Mouse (Mus musculus) intestine, embryonic 14.5 days (tissue): ENCODE results near the gene Pofut1. TPM values are rescaled to one million over a fixed set of nuclear protein-coding genes. Genes with fewer than 3 reads are reported as not detected.
A peak's percentile ranks its signal among the peaks of the same experiment; 100 is the strongest.

ENCODE experiments used
- ATAC-seq: fragments of 200-750 bp; cut with Nextera tagmentation; replicated peaks from 2 replicates; pipeline ENCODE4 v1.8.0; 2017; ENCODE audit warnings: low read depth, moderate number of reproducible peaks, moderate TSS enrichment, moderate library complexity; ENCODE audit not compliant: low FRiP score, low TSS enrichment
- DNase-seq: peaks from one replicate; pipeline ENCODE4 v3.0.0-alpha.2; 2018; ENCODE audit warnings: low spot score
- H3K27ac ChIP-seq: fragments of 300-500 bp; sonication (generic); 2 replicates; pipeline ENCODE4 v1.5.1; 2014; ENCODE audit warnings: low read depth, mild to moderate bottlenecking, control low read depth
- H3K27me3 ChIP-seq: fragments of 300-500 bp; sonication (generic); replicated peaks from 2 replicates; pipeline ENCODE4 v1.6.1; 2014; ENCODE audit warnings: low read length, control low read depth; ENCODE audit not compliant: control insufficient read depth, insufficient read depth
- H3K36me3 ChIP-seq: fragments of 300-500 bp; sonication (generic); 2 replicates; pipeline ENCODE4 v1.6.1; 2014; ENCODE audit warnings: low read length, control low read depth; ENCODE audit not compliant: control insufficient read depth, insufficient read depth
- H3K4me1 ChIP-seq: fragments of 300-500 bp; sonication (generic); replicated peaks from 2 replicates; pipeline ENCODE4 v1.6.1; 2014; ENCODE audit warnings: low read length, control low read depth, mixed read lengths; ENCODE audit not compliant: control insufficient read depth, insufficient read depth
- H3K4me2 ChIP-seq: fragments of 300-500 bp; sonication (generic); 2 replicates; pipeline ENCODE4 v1.6.1; 2014; ENCODE audit warnings: low read length
- H3K4me3 ChIP-seq: fragments of 300-500 bp; sonication (generic); 2 replicates; pipeline ENCODE4 v1.5.1; 2014; ENCODE audit warnings: low read depth, low read length, control low read depth, mixed read lengths
- H3K9ac ChIP-seq: fragments of 300-500 bp; sonication (generic); 2 replicates; pipeline ENCODE4 v1.6.1; 2014; ENCODE audit warnings: mild to moderate bottlenecking, low read length
- H3K9me3 ChIP-seq: fragments of 300-500 bp; sonication (generic); 2 replicates; pipeline ENCODE4 v1.6.1; 2016; ENCODE audit warnings: low read length, control low read depth; ENCODE audit not compliant: control insufficient read depth
- WGBS: fragments of 180-500 bp; shearing (Covaris S2); extraction: QIAGEN DNeasy Blood & Tissue Kit; methylation state at CpG from one replicate; pipeline ENCODE4 v1.1.7; 2014; 5-methylcytosine and 5-hydroxymethylcytosine counted together
- polyA plus RNA-seq: library from polyadenylated mRNA; unstranded; fragments of >200 nt; fragmentation: Nextera tagmentation; extraction: Ambion mirVana; gene quantifications from 2 replicates; pipeline ENCODE4 v1.2.1, GENCODE M21; 2014

Gene Pofut1
- polyA plus RNA-seq, 1 experiment from 2014 or later, result 14.1 TPM

DNA sequence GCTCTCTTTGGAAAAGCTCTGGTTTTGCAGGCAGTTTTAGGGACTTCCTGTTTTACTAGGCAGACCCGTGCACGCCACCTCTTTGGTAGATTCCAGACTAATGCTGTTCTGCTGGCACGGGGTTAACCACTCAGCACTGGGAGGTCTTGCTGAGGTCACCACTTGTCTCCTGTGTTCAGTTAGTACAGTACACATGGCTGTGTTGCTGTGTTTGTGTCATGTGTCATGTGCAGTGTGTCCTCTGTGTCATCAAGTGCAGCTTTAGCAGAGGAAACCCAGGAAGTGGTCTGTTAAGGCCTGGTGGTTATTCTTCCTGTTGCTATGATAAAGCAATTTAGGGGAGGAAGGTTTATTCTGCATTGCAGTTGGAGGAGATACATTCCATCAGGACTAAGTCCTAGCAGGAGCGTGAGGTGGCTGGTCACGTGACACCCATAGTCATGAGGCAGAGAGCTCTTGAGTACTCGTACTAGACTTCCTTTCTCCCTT lies 26.5 kb upstream of the Pofut1 start:
- WGBS, result 56% methylated on average over 6 of the region's 6 CpGs
- ATAC-seq (no peak), DNase-seq (no peak)
- Histone ChIP-seq H3K9me3 (no peaks in the 10 kb centered on the region), H3K9ac (no peak overlapping the region), H3K4me3 (no peak overlapping the region), H3K4me1 (no peaks in the 10 kb centered on the region), H3K36me3 (0 out of 2 replicates have a peak, but pooled peaks cover 3% of the 10 kb centered on the region), H3K27ac (no peak overlapping the region), H3K27me3 (no peaks in the 10 kb centered on the region), H3K4me2 (no peak overlapping the region)

- no peaks in the 10 kb centered on the region for H3K9me3 ChIP-seq
- no peak overlapping the region for H3K27ac ChIP-seq
Observed at GRCm38 (mm10) chr2:153215421-153215820, 25.9 kb upstream of the Pofut1 start.

DNA sequence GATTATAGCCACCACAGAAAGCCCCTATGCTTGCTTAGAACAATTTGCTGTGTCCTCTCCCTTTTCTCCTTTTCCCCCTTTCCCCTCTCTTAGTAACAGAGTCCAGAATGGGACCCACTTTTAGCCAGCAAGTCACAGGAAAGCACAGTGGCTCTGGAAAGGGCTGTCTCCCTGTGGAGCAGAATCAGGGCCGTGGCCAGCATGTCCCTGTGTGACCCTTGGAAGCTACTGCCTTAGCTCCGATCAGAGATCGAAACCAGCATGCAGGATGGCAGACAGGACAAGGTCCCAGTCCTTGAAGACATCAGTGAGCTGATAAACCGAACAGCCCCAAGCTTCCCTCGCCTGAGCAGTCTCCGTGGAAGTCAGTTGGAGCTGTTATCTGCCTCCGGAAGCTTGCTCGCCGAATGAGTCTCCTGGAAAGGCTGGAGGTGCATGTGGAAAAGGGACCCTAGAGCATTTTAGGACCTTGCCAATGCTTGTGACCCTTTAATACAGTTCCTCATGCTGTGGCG lies 23.4 kb upstream of the Pofut1 start:
- Histone ChIP-seq H3K9ac (no peak overlapping the region), H3K4me2 (no peak overlapping the region), H3K4me3 (no peak overlapping the region), H3K9me3 (no peaks in the 10 kb centered on the region), H3K36me3 (no peaks in the 10 kb centered on the region), H3K27ac (no peak overlapping the region), H3K27me3 (no peaks in the 10 kb centered on the region), H3K4me1 (no peaks in the 10 kb centered on the region)
- DNase-seq (no peak), ATAC-seq (no peak)
- 82% methylated on average over 10 of the region's 10 CpGs for WGBS

More at GRCm38 (mm10) chr2:153215421-153215820, 25.9 kb upstream of the Pofut1 start:
- H3K9ac ChIP-seq, result no peak overlapping the region
- H3K36me3 ChIP-seq, result no peaks in the 10 kb centered on the region
- ATAC-seq (no peak), DNase-seq (no peak)
- no peak overlapping the region for H3K4me2 ChIP-seq
- 78% methylated on average over 4 of the region's 4 CpGs for WGBS
- H3K4me1 ChIP-seq, result no peaks in the 10 kb centered on the region
- no peak overlapping the region for H3K4me3 ChIP-seq
- H3K27me3 ChIP-seq, result no peaks in the 10 kb centered on the region

DNA sequence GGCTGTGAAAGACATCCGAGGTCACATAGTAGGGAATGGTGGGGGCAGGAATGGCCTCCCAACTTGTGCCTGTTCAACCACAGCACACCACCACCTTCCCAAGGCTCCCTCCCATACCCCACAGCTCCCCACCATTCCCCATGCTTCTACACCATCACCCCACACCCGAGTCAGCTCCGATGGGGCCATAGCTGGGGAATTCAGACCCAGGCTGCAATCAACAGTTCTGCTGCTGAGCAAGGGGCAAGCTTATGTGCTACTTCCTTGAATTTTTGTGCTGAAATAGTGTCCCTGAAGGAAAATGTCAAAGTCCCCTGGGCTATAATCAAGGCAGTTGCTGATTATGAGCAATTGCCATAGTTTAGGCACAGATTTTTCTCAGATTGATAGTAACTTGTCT lies 22.8 kb upstream of the Pofut1 start:
- no peak overlapping the region for H3K4me3 ChIP-seq
- H3K9ac ChIP-seq, result no peak overlapping the region
- H3K4me1 ChIP-seq, result no peaks in the 10 kb centered on the region
- no peak overlapping the region for H3K27ac ChIP-seq
- no peaks in the 10 kb centered on the region for H3K27me3 ChIP-seq
- no peaks in the 10 kb centered on the region for H3K9me3 ChIP-seq
- H3K4me2 ChIP-seq, result no peak overlapping the region
- ATAC-seq (no peak; the same call in 1 of the 2 replicates), DNase-seq (no peak)
- no peaks in the 10 kb centered on the region for H3K36me3 ChIP-seq
- 59% methylated on average over 3 of the region's 3 CpGs for WGBS

- Histone ChIP-seq H3K4me1 (peaks cover 6% of the 10 kb centered on the region), H3K9ac (no peak overlapping the region), H3K27me3 (no peaks in the 10 kb centered on the region), H3K27ac (no peak overlapping the region), H3K9me3 (no peaks in the 10 kb centered on the region), H3K36me3 (no peaks in the 10 kb centered on the region), H3K4me3 (no peak overlapping the region), H3K4me2 (no peak overlapping the region)
- ATAC-seq (no peak), DNase-seq (no peak)
- WGBS, result 85% methylated on average over 4 of the region's 4 CpGs
Observed at GRCm38 (mm10) chr2:153221620-153222019, 19.7 kb upstream of the Pofut1 start.

DNA sequence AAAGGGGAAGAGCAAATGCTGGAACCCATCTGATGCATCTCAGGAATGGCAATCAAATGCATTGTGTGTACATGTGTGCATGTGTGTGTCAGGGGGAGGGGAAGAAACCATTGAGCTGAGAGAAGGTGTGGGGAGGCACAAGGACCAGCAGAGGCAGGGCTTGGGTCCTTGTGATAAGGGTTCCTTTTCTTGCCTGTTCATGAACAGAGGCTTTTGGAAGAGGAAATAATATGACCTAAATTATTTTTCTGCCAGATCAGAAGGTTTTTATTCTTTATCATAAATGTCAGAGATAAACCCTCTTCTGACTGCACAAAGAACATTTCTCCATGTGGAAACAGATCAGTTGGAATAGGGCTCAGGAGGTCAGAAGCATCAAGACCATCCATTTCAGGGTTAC lies 19.2 kb upstream of the Pofut1 start:
- Histone ChIP-seq H3K4me3 (no peak overlapping the region), H3K4me1 (peaks cover 6% of the 10 kb centered on the region), H3K27me3 (no peaks in the 10 kb centered on the region), H3K9me3 (no peaks in the 10 kb centered on the region), H3K4me2 (no peak overlapping the region), H3K27ac (no peak overlapping the region), H3K36me3 (peaks cover under 1% of the 10 kb centered on the region; the same call in 1 of the 2 replicates), H3K9ac (no peak overlapping the region)
- ATAC-seq (no peak), DNase-seq (no peak)

GRCm38 (mm10) chr2:153222566-153222965 lies 18.8 kb upstream of the Pofut1 start:
- DNase-seq, result no peak
- Histone ChIP-seq H3K9ac (no peak overlapping the region), H3K4me1 (peaks cover 6% of the 10 kb centered on the region), H3K9me3 (no peaks in the 10 kb centered on the region), H3K4me2 (no peak overlapping the region), H3K27ac (no peak overlapping the region), H3K27me3 (no peaks in the 10 kb centered on the region), H3K4me3 (no peak overlapping the region), H3K36me3 (peaks cover 5% of the 10 kb centered on the region; the same call in 1 of the 2 replicates)
- 93% methylated on average over 2 of the region's 2 CpGs for WGBS
- ATAC-seq, result no peak

DNA sequence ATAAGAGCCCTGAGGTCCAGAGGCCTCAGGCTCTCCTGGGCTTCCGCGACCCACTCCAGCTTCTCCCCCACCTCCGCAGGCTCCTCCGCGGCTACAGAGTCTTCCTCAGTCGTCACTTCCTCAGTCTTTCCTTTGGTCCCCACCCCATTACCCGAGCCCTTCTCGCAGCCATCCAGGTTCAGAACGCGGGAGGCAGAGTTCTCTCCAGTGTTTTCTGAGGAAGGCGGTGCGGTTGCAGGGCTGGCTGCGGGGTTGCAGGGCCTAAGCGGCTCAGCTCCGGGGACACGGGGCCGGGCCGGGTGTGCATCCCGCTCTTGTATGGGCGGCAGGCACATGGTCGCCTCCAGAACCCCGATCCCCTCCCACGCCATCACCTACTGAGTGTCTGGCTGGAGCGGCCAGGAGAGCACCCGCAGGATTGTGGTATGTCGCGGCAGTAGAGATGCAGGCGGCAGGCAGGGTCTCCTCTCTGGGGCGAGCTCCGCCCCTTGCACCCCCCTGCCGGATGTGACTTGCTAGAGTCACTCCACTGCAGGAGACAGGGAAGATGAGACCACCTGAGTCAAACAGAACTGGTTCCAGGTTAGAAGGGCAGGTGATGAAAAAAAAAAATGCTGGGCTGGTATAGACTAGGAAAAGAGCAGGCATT lies 16.3 kb upstream of the Pofut1 start, which contains the start of gene Tspyl3:
Tspyl3 (minus strand) TSS at position 496 of the 649 bp plus-strand sequence.
- peak within 1 kb of the TSS; percentile 78 for H3K27ac ChIP-seq
- H3K4me2 ChIP-seq, result peak within 1 kb of the TSS; percentile 82
- peak; percentile 80 for DNase-seq
- peaks cover 28% of the 10 kb centered on the region for H3K36me3 ChIP-seq
- peak within 1 kb of the TSS; percentile 63 for H3K4me3 ChIP-seq
- no peaks in the 10 kb centered on the region for H3K27me3 ChIP-seq
- H3K9ac ChIP-seq, result peak within 1 kb of the TSS; percentile 77
- 2% methylated on average over 31 of the region's 31 CpGs for WGBS
- H3K4me1 ChIP-seq, result peaks cover 6% of the 10 kb centered on the region
- H3K9me3 ChIP-seq, result no peaks in the 10 kb centered on the region
- peak; percentile 67 for ATAC-seq

DNA sequence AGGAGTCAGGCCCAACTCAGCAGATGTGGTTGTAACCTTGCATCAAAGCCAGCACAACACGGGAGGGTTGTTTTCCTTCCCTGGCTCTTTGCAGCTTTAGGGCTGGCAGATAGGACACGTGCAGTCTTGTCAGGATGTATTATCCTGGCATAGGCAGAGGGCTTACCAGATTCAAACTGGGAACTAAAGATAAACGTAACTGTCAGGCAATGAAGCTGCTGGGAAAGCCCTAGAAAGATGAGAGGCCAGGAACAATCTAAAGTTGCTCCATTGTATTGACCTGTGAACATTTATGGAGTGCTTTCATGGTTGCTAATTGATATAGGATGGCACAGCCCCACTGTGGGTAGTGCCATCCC lies 15.8 kb upstream of the Pofut1 start:
- no peak for DNase-seq
- 8% methylated on average over 3 of the region's 3 CpGs for WGBS
- peak overlapping the region; percentile 82 for H3K4me2 ChIP-seq
- peaks cover 6% of the 10 kb centered on the region for H3K4me1 ChIP-seq
- ATAC-seq, result no peak; the same call in 1 of the 2 replicates
- peak overlapping the region; percentile 77 for H3K9ac ChIP-seq
- H3K27me3 ChIP-seq, result no peaks in the 10 kb centered on the region
- H3K36me3 ChIP-seq, result peaks cover 34% of the 10 kb centered on the region
- 0 out of 2 replicates have a peak overlapping the region, but pooled peaks have one; percentile 22 for H3K27ac ChIP-seq
- H3K4me3 ChIP-seq, result peak overlapping the region; percentile 63
- H3K9me3 ChIP-seq, result no peaks in the 10 kb centered on the region
